Comparison of ENCODE assay signal across 10 mouse cellular contexts in genomic region chr9:110666374-110666773, GRCm38 (mm10). TPM values are rescaled to one million over a fixed set of nuclear protein-coding genes. Genes with fewer than 3 reads are reported as not detected.
A peak's percentile ranks its signal among the peaks of the same experiment; 100 is the strongest.
DNase-seq lines count a peak whose midpoint lies in the region; ATAC-seq and TF ChIP-seq lines count a peak whose summit lies in the region.
"Had no signal": no experiment of that assay in that cellular context is flagged by ENCODE, and none has a peak within 500 bp of the region (broad histone marks: within the 10 kb centered on the region; RNA-seq: fewer than 3 reads in every experiment).

No protein-coding gene starts in this region.

- H3K4me1 ChIP-seq in heart, postnatal 0 days (ENCODE audit: control insufficient read depth, insufficient read depth), result peaks cover 62% of the 10 kb centered on the region
- peaks cover 10% of the 10 kb centered on the region for H3K4me1 ChIP-seq in midbrain, embryonic 11.5 days (ENCODE audit: control insufficient read depth, insufficient read depth, low read length)
- H3K4me1 ChIP-seq in midbrain, embryonic 15.5 days, result peaks cover 12% of the 10 kb centered on the region; the same call in 1 of the 2 replicates
- H3K4me1 ChIP-seq in brown adipose tissue, adult 24 weeks (ENCODE audit: control insufficient read depth, insufficient read depth, insufficient read length, low read length), result peaks cover 19% of the 10 kb centered on the region
- H3K4me1 ChIP-seq in thymus, adult 2 months (replicated peaks; ENCODE audit: control insufficient read depth, insufficient read depth, low read length), result peaks cover 18% of the 10 kb centered on the region

- 20% methylated on average over 8 of the region's 8 CpGs for WGBS in heart, postnatal 0 days
- 37% methylated on average over 8 of the region's 8 CpGs for WGBS in midbrain, embryonic 11.5 days
- WGBS in midbrain, embryonic 15.5 days, result 38% methylated on average over 8 of the region's 8 CpGs
- WGBS in macrophage (ENCODE audit: missing documents), result 24% methylated on average over 8 of the region's 8 CpGs
- 28% methylated on average over 8 of the region's 8 CpGs for WGBS in thymus, adult 2 months

- H3K4me3 ChIP-seq in heart, postnatal 0 days (ENCODE audit: low read depth, low read length), result no peak overlapping the region
- H3K4me3 ChIP-seq in midbrain, embryonic 11.5 days (ENCODE audit: low read depth, low read length), result no peak overlapping the region
- H3K4me3 ChIP-seq in midbrain, embryonic 15.5 days, result no peak overlapping the region
- H3K4me3 ChIP-seq in brown adipose tissue, adult 24 weeks (ENCODE audit: insufficient read depth, low read depth, low read length), result no peak overlapping the region
- H3K4me3 ChIP-seq in macrophage (ENCODE audit: inconsistent target), result no peak overlapping the region
- H3K4me3 ChIP-seq in thymus, adult 2 months (ENCODE audit: control insufficient read depth, insufficient read depth, low read length), result no peak overlapping the region

- ATAC-seq in heart, postnatal 0 days (ENCODE audit: insufficient read depth, low read depth), result peak; percentile 30
- ATAC-seq in midbrain, embryonic 11.5 days (ENCODE audit: low FRiP score), result no peak
- no peak for ATAC-seq in midbrain, embryonic 15.5 days (replicated peaks)
- ATAC-seq: Patski had no signal

- no peak for DNase-seq in heart, postnatal 0 days (ENCODE audit: low spot score)
- DNase-seq in heart, postnatal 14 days, result no peak
- DNase-seq in midbrain, embryonic 11.5 days (ENCODE audit: low spot score, missing footprints), result peak; percentile 78
- no peak for DNase-seq in cerebellum, adult 9-10 months
- DNase-seq in thymus, adult 2 months, result no peak
- DNase-seq: kidney, adult 9 months had no signal

- TF ChIP-seq CTCF in heart, postnatal 0 days (IDR thresholded peaks at IDR 0.05; ENCODE audit: low read depth), result no peak
- no peak for TF ChIP-seq CTCF in thymus, adult 2 months (IDR thresholded peaks at IDR 0.05; ENCODE audit: borderline replicate concordance, control insufficient read depth, extremely low read depth, insufficient read depth, low read length, poor library complexity)

- no peaks in the 10 kb centered on the region for H3K9me3 ChIP-seq in heart, postnatal 0 days (replicated peaks; ENCODE audit: control insufficient read depth, low read length)
- H3K9me3 ChIP-seq in midbrain, embryonic 11.5 days (ENCODE audit: control insufficient read depth, low read length), result no peaks in the 10 kb centered on the region
- no peaks in the 10 kb centered on the region for H3K9me3 ChIP-seq in midbrain, embryonic 15.5 days

- no peak for TF ChIP-seq EP300 in heart, postnatal 0 days (IDR thresholded peaks at IDR 0.05; ENCODE audit: low read depth)

- no peaks in the 10 kb centered on the region for H3K27me3 ChIP-seq in heart, postnatal 0 days (ENCODE audit: control insufficient read depth, insufficient read depth, low read length)
- H3K27me3 ChIP-seq in midbrain, embryonic 11.5 days (ENCODE audit: control insufficient read depth, insufficient read depth, low read length), result no peaks in the 10 kb centered on the region
- H3K27me3 ChIP-seq in midbrain, embryonic 15.5 days (replicated peaks), result no peaks in the 10 kb centered on the region
- H3K27me3 ChIP-seq in thymus, adult 2 months (ENCODE audit: control insufficient read depth, insufficient read depth, low read length), result no peaks in the 10 kb centered on the region
- H3K27me3 ChIP-seq: Patski had no signal

- peak overlapping the region; percentile 29; the same call in 1 of the 2 replicates for H3K4me2 ChIP-seq in heart, postnatal 0 days (ENCODE audit: low read depth, low read length)
- H3K4me2 ChIP-seq in midbrain, embryonic 11.5 days, result no peak overlapping the region
- no peak overlapping the region for H3K4me2 ChIP-seq in midbrain, embryonic 15.5 days

- TF ChIP-seq POLR2A in thymus, adult 2 months (IDR thresholded peaks at IDR 0.05; ENCODE audit: control insufficient read depth, extremely low read depth, insufficient read depth, low read length, poor library complexity), result no peak

- no peaks in the 10 kb centered on the region for H3K36me3 ChIP-seq in heart, postnatal 0 days (replicated peaks; ENCODE audit: control insufficient read depth, insufficient read depth, low read length)
- no peaks in the 10 kb centered on the region for H3K36me3 ChIP-seq in midbrain, embryonic 11.5 days (ENCODE audit: control insufficient read depth, insufficient read depth, low read length)
- no peaks in the 10 kb centered on the region for H3K36me3 ChIP-seq in midbrain, embryonic 15.5 days (replicated peaks)
- no peaks in the 10 kb centered on the region for H3K36me3 ChIP-seq in macrophage (ENCODE audit: inconsistent target)
- no peaks in the 10 kb centered on the region for H3K36me3 ChIP-seq in thymus, adult 2 months (ENCODE audit: control insufficient read depth, insufficient read depth, low read length)

- H3K9ac ChIP-seq in heart, postnatal 0 days (replicated peaks; ENCODE audit: low read depth, low read length), result no peak overlapping the region
- H3K9ac ChIP-seq in midbrain, embryonic 11.5 days (ENCODE audit: low read length), result no peak overlapping the region
- no peak overlapping the region for H3K9ac ChIP-seq in midbrain, embryonic 15.5 days

- peaks cover 100% of the 10 kb centered on the region for H3K79me2 ChIP-seq in macrophage (ENCODE audit: inconsistent target)

- intact Hi-C loops in heart, postnatal 14 days (cut with DNase I), result no loop called here

- peak overlapping the region; percentile 77 for H3K27ac ChIP-seq in heart, postnatal 0 days (ENCODE audit: low read depth)
- no peak overlapping the region for H3K27ac ChIP-seq in midbrain, embryonic 11.5 days (ENCODE audit: low read depth, low read length)
- H3K27ac ChIP-seq in midbrain, embryonic 15.5 days, result no peak overlapping the region
- H3K27ac ChIP-seq in brown adipose tissue, adult 24 weeks (replicated peaks; ENCODE audit: low read depth, low read length), result peak overlapping the region; percentile 28
- H3K27ac ChIP-seq in macrophage, result peak overlapping the region; percentile 73
- H3K27ac ChIP-seq in thymus, adult 2 months (ENCODE audit: control insufficient read depth, insufficient read depth, low read length), result no peak overlapping the region

RNA-seq across cellular contexts. Expression of gene Ccdc12, which starts 10.1 kb away (rescaled TPM):
- 52.9 and 95.9 TPM in 2 replicates for total RNA-seq in heart, postnatal 0 days (2014; rRNA removed; ENCODE audit: low replicate concordance)
- 134 and 143 TPM in 2 replicates for polyA plus RNA-seq in heart, postnatal 0 days (2015; fragmentation: Nextera tagmentation; extraction: Ambion mirVana)
- 10 to 100 TPM; 65.4 to 68.1 TPM for total RNA-seq in heart, postnatal 14 days (2021)
- polyA plus RNA-seq in midbrain, embryonic 11.5 days (2014; fragmentation: Nextera tagmentation; extraction: Ambion mirVana), result 135 and 144 TPM in 2 replicates
- 110 and 115 TPM in 2 replicates for polyA plus RNA-seq in midbrain, embryonic 15.5 days (2015; fragmentation: Nextera tagmentation; extraction: Ambion mirVana)
- 44.7 and 46.2 TPM in 2 replicates for polyA plus RNA-seq in brown adipose tissue, adult 24 weeks (2012; ENCODE audit: insufficient read depth, insufficient read length, missing spikeins)
- total RNA-seq in macrophage (2018; cell fraction: chromatin; rRNA removed), result 100 to 1,000 TPM in 17 of 26 experiments, 10 to 100 TPM in 9; 46.5 to 229 (median 117) TPM
- total RNA-seq in macrophage (2018; cell fraction: cytosol; rRNA removed), result 100 to 1,000 TPM; 104 to 201 (median 145) TPM
- 100 to 1,000 TPM in 17 of 26 experiments, 10 to 100 TPM in 9; 43.2 to 258 (median 124) TPM for total RNA-seq in macrophage (2018; cell fraction: nucleus; rRNA removed)
- 80.9 to 152 TPM (median 147 TPM) in 3 replicates for polyA plus RNA-seq in macrophage (2018)
- polyA plus RNA-seq in thymus, adult 2 months (2012; rRNA removed), result 105 and 152 TPM in 2 replicates

RNA-seq across cellular contexts. Expression of gene Nbeal2, which starts 12.4 kb away (rescaled TPM):
- total RNA-seq in heart, postnatal 0 days (2014; rRNA removed; ENCODE audit: low replicate concordance), result 11.5 and 12.9 TPM in 2 replicates
- 1.2 and 1.6 TPM in 2 replicates for polyA plus RNA-seq in heart, postnatal 0 days (2015; fragmentation: Nextera tagmentation; extraction: Ambion mirVana)
- 10 to 100 TPM; 10.4 to 12.0 TPM for total RNA-seq in heart, postnatal 14 days (2021)
- polyA plus RNA-seq in midbrain, embryonic 11.5 days (2014; fragmentation: Nextera tagmentation; extraction: Ambion mirVana), result 1.1 and 1.6 TPM in 2 replicates
- 5.5 and 6.4 TPM in 2 replicates for polyA plus RNA-seq in midbrain, embryonic 15.5 days (2015; fragmentation: Nextera tagmentation; extraction: Ambion mirVana)
- polyA plus RNA-seq in brown adipose tissue, adult 24 weeks (2012; ENCODE audit: insufficient read depth, insufficient read length, missing spikeins), result 2.2 and 4.8 TPM in 2 replicates
- total RNA-seq in macrophage (2018; cell fraction: chromatin; rRNA removed), result 100 to 1,000 TPM in 12 of 26 experiments, 10 to 100 TPM in 13, 1 to 10 TPM in 1; 6.2 to 170 (median 78.6) TPM
- 10 to 100 TPM in 22 of 26 experiments, 1 to 10 TPM in 4; 7.3 to 21.7 (median 15.4) TPM for total RNA-seq in macrophage (2018; cell fraction: cytosol; rRNA removed)
- total RNA-seq in macrophage (2018; cell fraction: nucleus; rRNA removed), result 10 to 100 TPM in 23 of 26 experiments, 1 to 10 TPM in 3; 6.0 to 71.7 (median 37.9) TPM
- polyA plus RNA-seq in macrophage (2018), result 8.6 to 16.6 TPM (median 14.0 TPM) in 3 replicates
- 297 and 301 TPM in 2 replicates for polyA plus RNA-seq in thymus, adult 2 months (2012; rRNA removed)

RNA-seq across cellular contexts. Expression of gene Nradd, which starts 42.1 kb away (rescaled TPM):
- 7.9 and 22.8 TPM in 2 replicates for total RNA-seq in heart, postnatal 0 days (2014; rRNA removed; ENCODE audit: low replicate concordance)
- 10.4 and 11.5 TPM in 2 replicates for polyA plus RNA-seq in heart, postnatal 0 days (2015; fragmentation: Nextera tagmentation; extraction: Ambion mirVana)
- 1 to 10 TPM; 1.1 to 1.2 TPM for total RNA-seq in heart, postnatal 14 days (2021)
- 20.7 and 22.8 TPM in 2 replicates for polyA plus RNA-seq in midbrain, embryonic 11.5 days (2014; fragmentation: Nextera tagmentation; extraction: Ambion mirVana)
- 30.1 and 35.4 TPM in 2 replicates for polyA plus RNA-seq in midbrain, embryonic 15.5 days (2015; fragmentation: Nextera tagmentation; extraction: Ambion mirVana)
- 1.7 and 3.0 TPM in 2 replicates for polyA plus RNA-seq in brown adipose tissue, adult 24 weeks (2012; ENCODE audit: insufficient read depth, insufficient read length, missing spikeins)
- total RNA-seq in macrophage (2018; cell fraction: chromatin; rRNA removed), result 1 to 10 TPM in 20 of 26 experiments, not detected in 6; 1.3 to 8.1 (median 3.5) TPM
- 1 to 10 TPM in 25 of 26 experiments, under 1 TPM in 1; 0.95 to 2.8 (median 1.6) TPM for total RNA-seq in macrophage (2018; cell fraction: cytosol; rRNA removed)
- 1 to 10 TPM in 23 of 26 experiments, under 1 TPM in 2, not detected in 1; 0.67 to 7.7 (median 1.9) TPM for total RNA-seq in macrophage (2018; cell fraction: nucleus; rRNA removed)
- polyA plus RNA-seq in macrophage (2018), result 0.95 to 4.3 TPM (median 2.3 TPM) in 3 replicates
- 9.2 and 13.2 TPM in 2 replicates for polyA plus RNA-seq in thymus, adult 2 months (2012; rRNA removed)

Comparison
In these comparisons a context has a peak if more than half of its experiments do, and no peak if none do; other contexts are left out.
1. H3K27ac ChIP-seq: peak in heart, postnatal 0 days (single experiment), brown adipose tissue, adult 24 weeks (single experiment) and macrophage (single experiment); none in midbrain, embryonic 11.5 days (single experiment), midbrain, embryonic 15.5 days (single experiment) and thymus, adult 2 months (single experiment).
2. RNA of gene Nbeal2, which starts 12.4 kb away (polyA plus RNA-seq): 297 to 301 TPM in thymus, adult 2 months; 8.6 to 16.6 TPM in macrophage, 5.5 to 6.4 TPM in midbrain, embryonic 15.5 days, 2.2 to 4.8 TPM in brown adipose tissue, adult 24 weeks, 1.2 to 1.6 TPM in heart, postnatal 0 days and 1.1 to 1.6 TPM in midbrain, embryonic 11.5 days; every median in the first group is over 10 times any median in the second.